Mouse (Mus musculus): ENCODE results near the gene Lmx1b. TPM values are rescaled to one million over a fixed set of nuclear protein-coding genes. Genes with fewer than 3 reads are reported as not detected.

Lmx1b gene
- polyA plus RNA-seq, 1 experiment from 2014 or later: 0.06 TPM

DNA sequence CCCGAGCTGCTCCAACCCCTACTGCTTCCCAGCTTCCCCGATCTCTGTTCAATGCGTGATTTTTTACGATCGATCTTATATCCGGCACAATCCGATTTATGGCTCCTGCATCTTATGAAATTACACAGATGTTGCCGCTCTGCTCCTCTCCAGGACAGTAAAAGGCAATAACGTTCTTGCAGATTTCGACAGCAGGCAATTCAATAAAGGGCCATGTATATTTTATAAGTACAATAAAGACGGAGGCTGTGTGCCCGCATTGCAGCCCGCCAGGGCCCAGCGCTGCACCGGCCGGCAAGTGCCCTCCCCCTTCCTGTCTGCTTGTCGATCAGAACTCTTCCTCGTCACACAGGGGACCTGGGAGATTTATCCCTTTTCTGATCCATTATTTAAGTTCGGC lies 124.5 kb downstream of the Lmx1b start:
- WGBS: 71% methylated on average over 19 of the region's 19 CpGs
- Histone ChIP-seq H3K9ac (replicated peaks) (no peak overlapping the region), H3K36me3 (no peaks in the 10 kb centered on the region), H3K27ac (replicated peaks) (no peak overlapping the region), H3K4me2 (replicated peaks) (no peak overlapping the region), H3K27me3 (no peaks in the 10 kb centered on the region), H3K4me3 (no peak overlapping the region), H3K9me3 (no peaks in the 10 kb centered on the region), H3K4me1 (no peaks in the 10 kb centered on the region)
- ATAC-seq (replicated peaks): no peak

GRCm38 (mm10) chr2:33515431-33515830 lies 124.9 kb downstream of the Lmx1b start:
- H3K9ac ChIP-seq (replicated peaks): no peak overlapping the region

More at GRCm38 (mm10) chr2:33515431-33515830, 124.9 kb downstream of the Lmx1b start:
- no peaks in the 10 kb centered on the region for H3K9me3 ChIP-seq
- no peak overlapping the region for H3K4me2 ChIP-seq (replicated peaks)
- H3K27ac ChIP-seq (replicated peaks): no peak overlapping the region
- ATAC-seq (replicated peaks): no peak
- no peak overlapping the region for H3K4me3 ChIP-seq
- H3K4me1 ChIP-seq: no peaks in the 10 kb centered on the region
- whole genome bisulfite sequencing: 82% methylated on average over 8 of the region's 8 CpGs
- H3K36me3 ChIP-seq: no peaks in the 10 kb centered on the region
- no peaks in the 10 kb centered on the region for H3K27me3 ChIP-seq

Other genes starting within 250 kb of the Lmx1b start
- gene Zbtb34, start 209.2 kb downstream of the Lmx1b start, polyA plus RNA-seq (2015; fragmentation: Nextera tagmentation; extraction: Ambion mirVana): 7.1 and 8.5 TPM in 2 replicates
- gene Zbtb43, start 172.0 kb downstream of the Lmx1b start, polyA plus RNA-seq (2015; fragmentation: Nextera tagmentation; extraction: Ambion mirVana): 31.4 and 35.8 TPM in 2 replicates
- 75.9 and 85.8 TPM in 2 replicates for gene Mvb12b, start 247.4 kb upstream of the Lmx1b start, polyA plus RNA-seq (2015; fragmentation: Nextera tagmentation; extraction: Ambion mirVana)